Mouse (Mus musculus): ENCODE measurements around the gene Gjc3. TPM values are rescaled to one million over a fixed set of nuclear protein-coding genes. Genes with fewer than 3 reads are reported as not detected.
A peak's percentile ranks its signal among the peaks of the same experiment; 100 is the strongest.
"Not testable (repeated sequence)": the region's sequence is repeated elsewhere in the genome, so short reads cannot be mapped to it uniquely, and the experiment has no call there.

Gjc3 gene
- 10 to 100 TPM; 21.4 to 22.4 TPM for total RNA-seq (2021)
- long read RNA-seq, full-length matches to known transcripts = 14 of 23 reads
- long read RNA-seq, partial matches to known transcripts = 1 of 23 reads
- long read RNA-seq, other reads (novel, unspliced or antisense) = 8 of 23 reads

- peak in 1 of 2 experiments; percentile 22 for DNase-seq (ENCODE audit: low spot score in 2 of 2)
Observed at GRCm38 (mm10) chr5:137962945-137963344, at the start of gene Gjc3. TSS of gene Gjc3 (minus strand) at chr5:137963098.

DNA sequence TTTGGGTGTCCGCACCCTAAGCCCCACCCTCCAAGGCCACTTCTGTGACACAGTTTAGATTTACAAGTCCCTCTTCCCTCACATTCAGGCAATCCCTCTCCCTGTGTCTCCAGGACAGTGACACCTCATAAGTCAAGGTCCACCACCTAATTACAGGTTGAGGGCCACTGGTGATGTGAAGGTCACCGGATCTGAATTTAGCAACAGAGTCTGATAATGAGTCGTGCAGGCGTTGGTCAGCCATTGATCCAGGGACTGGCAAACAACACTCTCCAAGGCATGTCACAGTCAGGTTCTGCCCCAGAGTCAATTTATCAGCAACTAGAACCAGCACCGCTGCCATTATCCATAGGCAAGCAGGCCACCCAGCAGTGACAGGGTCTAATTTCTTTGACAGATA lies 49.5 kb upstream of the Gjc3 start:
- DNase-seq (ENCODE audit: low spot score in 2 of 2) = no peak

- DNase-seq (ENCODE audit: low spot score in 2 of 2) = no peak
Observed at GRCm38 (mm10) chr5:138009437-138009836, 46.5 kb upstream of the Gjc3 start.

GRCm38 (mm10) chr5:137986351-137986750 lies 23.5 kb upstream of the Gjc3 start:
- DNase-seq (ENCODE audit: low spot score in 2 of 2) = no peak

- DNase-seq (ENCODE audit: low spot score in 2 of 2) = no peak
Observed at GRCm38 (mm10) chr5:137981300-137981699, 18.4 kb upstream of the Gjc3 start, which contains the start of gene Azgp1. TSS of gene Azgp1 (plus strand) at chr5:137981520.

GRCm38 (mm10) chr5:137979081-137979480 lies 16.2 kb upstream of the Gjc3 start:
- no peak for DNase-seq (ENCODE audit: low spot score in 2 of 2)

- no peak for DNase-seq (ENCODE audit: low spot score in 2 of 2)
Observed at GRCm38 (mm10) chr5:137977291-137977690, 14.4 kb upstream of the Gjc3 start.

- DNase-seq (ENCODE audit: low spot score in 2 of 2) = no peak
Observed at GRCm38 (mm10) chr5:137975434-137975833, 12.5 kb upstream of the Gjc3 start.

GRCm38 (mm10) chr5:137974724-137975123 lies 11.8 kb upstream of the Gjc3 start:
- DNase-seq (ENCODE audit: low spot score in 2 of 2) = no peak

GRCm38 (mm10) chr5:137973738-137974137 lies 10.8 kb upstream of the Gjc3 start:
- peak in 1 of 2 experiments; percentile 23 for DNase-seq (ENCODE audit: low spot score in 2 of 2)

DNA sequence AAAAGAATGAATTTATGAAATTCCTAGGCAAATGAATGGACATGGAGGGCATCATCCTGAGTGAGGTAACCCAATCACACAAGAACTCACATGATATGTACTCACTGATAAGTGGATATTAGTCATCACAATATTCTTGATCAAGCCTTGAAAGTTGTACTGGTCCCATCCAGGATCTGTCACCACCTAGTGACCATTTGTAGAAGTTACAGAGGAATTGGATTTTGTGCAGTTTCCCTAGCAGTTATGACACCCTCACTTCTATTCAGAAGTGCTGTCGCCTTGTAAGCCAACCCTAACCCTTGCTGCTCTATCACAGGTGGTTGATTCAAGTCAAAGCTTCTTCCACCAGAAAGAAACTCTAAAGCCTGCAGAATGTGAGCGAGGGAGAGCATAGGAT lies 10.3 kb upstream of the Gjc3 start:
- peak in 1 of 2 experiments; percentile 3 for DNase-seq (ENCODE audit: low spot score in 2 of 2)

DNA sequence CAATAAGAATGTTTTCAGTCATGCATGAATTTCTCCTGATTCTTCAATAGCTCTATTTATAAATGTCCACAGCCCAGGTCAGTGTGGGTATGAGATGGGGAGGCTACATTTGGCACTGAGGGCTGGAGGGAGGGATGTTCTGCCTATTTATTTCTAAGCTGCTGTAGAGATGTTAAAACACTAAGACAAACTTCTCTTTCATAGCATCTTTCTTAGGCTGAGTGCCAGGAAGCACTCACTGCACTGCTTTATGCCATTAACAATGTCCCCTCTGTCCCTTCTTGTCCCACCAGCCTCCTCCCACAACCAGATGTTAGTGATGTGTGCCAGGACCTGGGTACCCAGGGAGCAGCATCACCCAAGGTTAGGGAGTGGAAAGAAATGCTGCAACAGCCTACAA lies 3.6 kb upstream of the Gjc3 start:
- peak; percentile 11 to 70 for DNase-seq (ENCODE audit: low spot score in 2 of 2)

GRCm38 (mm10) chr5:137956404-137956803 lies 6.5 kb downstream of the Gjc3 start:
- no peak for DNase-seq (ENCODE audit: low spot score in 2 of 2)

- peak in 1 of 2 experiments; percentile 30 for DNase-seq (ENCODE audit: low spot score in 2 of 2)
Observed at GRCm38 (mm10) chr5:137951218-137951617, 11.7 kb downstream of the Gjc3 start.

DNA sequence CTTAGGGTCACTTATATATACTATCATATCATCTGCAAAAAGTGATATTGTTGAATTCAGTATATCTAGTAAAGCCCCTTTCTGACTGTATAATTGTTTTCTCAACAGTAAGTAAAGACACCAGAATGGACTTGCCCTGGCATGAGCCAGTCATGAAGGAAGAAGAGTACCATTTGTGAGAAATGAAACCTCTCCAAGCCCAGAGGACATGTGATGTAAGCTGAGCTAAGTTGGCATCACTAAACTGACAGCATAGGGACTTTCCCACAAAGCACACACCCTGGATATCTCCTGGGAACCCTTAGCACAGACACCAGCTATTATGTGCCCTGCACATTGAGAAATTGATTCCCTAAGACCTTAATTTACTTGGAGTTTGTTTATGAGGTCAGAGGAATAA lies 15.6 kb downstream of the Gjc3 start:
- DNase-seq (ENCODE audit: low spot score in 2 of 2) = no peak

GRCm38 (mm10) chr5:137943133-137943532 lies 19.8 kb downstream of the Gjc3 start:
- no peak for DNase-seq (ENCODE audit: low spot score in 2 of 2)

- DNase-seq (ENCODE audit: low spot score in 2 of 2) = no peak
Observed at GRCm38 (mm10) chr5:137940948-137941347, 21.9 kb downstream of the Gjc3 start.

DNA sequence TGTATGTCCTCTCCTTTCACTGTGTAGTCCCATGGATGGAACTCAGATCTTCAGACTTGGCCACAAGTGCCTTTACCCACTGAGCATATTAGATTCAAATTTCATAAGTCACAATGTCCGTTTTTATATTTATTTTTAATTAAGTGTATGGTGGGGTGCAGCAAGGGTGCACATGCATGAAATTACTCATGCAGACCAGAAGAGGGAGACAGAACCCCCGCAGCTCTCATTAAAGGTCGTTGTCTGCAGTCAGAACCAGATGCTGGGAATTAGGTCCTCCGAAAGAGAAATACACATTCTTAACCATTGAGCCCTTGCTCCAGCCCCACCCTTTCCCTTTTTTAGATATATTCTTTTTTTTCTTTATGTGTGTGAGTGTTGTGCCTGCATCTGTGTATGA lies 25.7 kb downstream of the Gjc3 start:
- no peak for DNase-seq (ENCODE audit: low spot score in 2 of 2)

DNA sequence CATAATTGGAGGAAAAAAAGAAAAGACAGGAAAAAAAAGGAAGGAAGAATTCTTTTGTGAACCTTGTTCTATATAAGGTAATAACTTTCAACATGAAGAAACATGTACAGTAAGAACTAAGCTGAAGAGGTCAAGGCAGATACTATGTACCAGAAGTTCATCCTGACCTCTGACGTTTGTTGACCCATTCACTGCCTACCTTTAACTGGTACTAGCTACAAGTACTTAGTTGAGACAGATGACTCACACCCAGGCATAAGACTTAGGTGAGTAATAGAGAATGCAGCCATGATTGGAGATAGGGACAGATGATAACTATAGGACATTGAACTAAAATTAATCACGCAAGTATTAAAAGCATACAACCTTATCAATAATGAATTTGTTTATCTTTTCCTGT lies 26.4 kb downstream of the Gjc3 start:
- DNase-seq (ENCODE audit: low spot score in 2 of 2) = no peak

- DNase-seq (ENCODE audit: low spot score in 2 of 2) = not testable (repeated sequence)
Observed at GRCm38 (mm10) chr5:137933934-137934333, 29.0 kb downstream of the Gjc3 start.

DNA sequence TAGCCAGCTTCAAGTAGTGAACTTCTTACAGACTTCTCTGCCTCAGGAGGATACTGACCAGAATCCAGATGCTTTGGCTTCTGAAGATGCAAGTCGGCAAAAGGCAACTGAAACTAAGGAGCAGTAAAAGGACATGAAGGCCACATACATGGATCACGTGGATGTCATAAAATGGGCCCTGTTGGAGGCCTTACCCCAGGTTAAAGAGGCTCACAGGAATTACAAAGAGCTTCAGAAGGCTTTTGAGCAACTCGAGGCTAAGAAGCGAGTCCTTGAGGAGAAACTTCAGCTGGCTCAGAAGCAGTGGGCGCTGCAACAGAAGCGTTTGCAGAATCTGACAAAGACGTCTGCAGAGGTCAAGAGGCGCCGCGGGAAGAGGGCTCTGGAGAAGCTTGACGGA lies 34.5 kb downstream of the Gjc3 start:
- no peak for DNase-seq (ENCODE audit: low spot score in 2 of 2)

GRCm38 (mm10) chr5:137922171-137922570 lies 40.7 kb downstream of the Gjc3 start:
- DNase-seq (ENCODE audit: low spot score in 2 of 2) = no peak

GRCm38 (mm10) chr5:137921532-137921931 lies 41.4 kb downstream of the Gjc3 start, which contains the start of gene Cyp3a13:
TSS of gene Cyp3a13 (minus strand) at chr5:137921619.
- DNase-seq (ENCODE audit: low spot score in 2 of 2) = no peak

DNA sequence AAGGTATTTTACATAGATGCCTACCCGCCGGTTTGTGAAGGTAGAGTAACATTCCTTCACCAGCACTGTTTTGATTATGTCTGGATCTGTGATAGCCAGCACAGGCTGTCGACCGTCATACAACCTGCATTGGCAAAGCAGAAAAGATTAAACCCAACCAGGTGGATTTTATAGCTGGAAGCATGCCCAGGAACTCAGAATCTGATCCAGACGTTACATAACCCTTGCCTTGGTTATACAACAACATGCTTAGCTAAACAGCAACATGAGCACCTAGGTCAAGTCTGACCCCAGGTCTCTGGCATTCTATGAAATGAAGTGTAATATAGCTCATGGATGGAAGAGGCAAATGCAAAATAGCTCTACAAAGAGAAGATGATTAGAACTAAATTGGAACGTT lies 47.3 kb downstream of the Gjc3 start:
- no peak for DNase-seq (ENCODE audit: low spot score in 2 of 2)
